Mouse (Mus musculus) spleen, adult 2 months (tissue): ENCODE measurements around the gene Gss.

Source experiments
- CTCF ChIP-seq: fragments of 200-500 bp; IDR thresholded peaks from 2 replicates; pipeline ENCODE4 v1.5.1; 2011; ENCODE audit warnings: mild to moderate bottlenecking, inconsistent platforms; ENCODE audit not compliant: insufficient read depth, insufficient read length, insufficient replicate concordance; ENCODE audit errors: extremely low read depth
- POLR2A ChIP-seq: fragments of 200-500 bp; IDR thresholded peaks from 2 replicates; pipeline ENCODE4 v1.6.1; 2011; ENCODE audit warnings: low read depth, low read length, inconsistent platforms

DNA sequence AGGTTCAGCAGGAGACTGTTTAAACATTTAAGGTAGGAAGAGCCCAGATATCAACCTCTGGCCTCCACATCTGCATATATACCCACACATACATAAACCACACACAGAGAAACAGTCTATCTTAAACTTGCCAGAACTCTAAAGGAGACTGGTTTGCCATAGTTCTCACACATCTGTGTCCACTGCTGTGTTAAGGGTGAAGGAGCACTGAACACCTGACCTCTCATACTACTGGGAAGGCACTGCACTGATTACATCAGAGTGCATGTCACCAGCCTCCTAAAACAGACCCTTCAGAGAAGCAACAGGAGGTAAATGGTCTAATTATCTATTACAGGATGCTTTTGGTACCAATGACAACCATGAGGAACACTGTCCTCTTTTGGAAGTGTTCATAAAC, 44.3 kb upstream of the Gss start:
- TF ChIP-seq CTCF: no peak
- no peak for TF ChIP-seq POLR2A
